Mouse (Mus musculus) retina, adult 2 months (tissue): Measurements from ENCODE around the gene Cbl.

ENCODE experiments used
- DNase-seq: peaks from one replicate; pipeline ENCODE4 v3.0.0-alpha.2; 2012; ENCODE audit warnings: low read depth, low spot score

Gene Cbl

DNA sequence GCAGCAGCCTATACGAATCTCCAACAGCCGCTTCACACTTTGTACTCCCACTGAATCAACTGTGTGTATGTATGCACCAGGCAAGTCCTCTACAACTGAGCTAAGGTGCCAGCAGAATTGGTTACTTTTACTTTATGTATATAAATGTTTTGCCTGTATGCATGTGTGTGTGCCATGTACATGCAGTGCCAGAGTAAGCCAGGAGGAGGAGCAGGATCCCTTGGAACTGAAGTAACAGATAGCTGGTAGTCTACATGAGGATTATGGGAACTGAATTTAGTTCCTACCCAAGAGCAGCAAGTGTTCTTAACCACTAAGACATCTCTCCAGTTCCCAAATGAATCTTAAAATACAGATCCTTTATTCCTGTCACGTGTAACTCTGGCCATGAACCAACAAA, 51.6 kb downstream of the Cbl start:
- DNase-seq, result no peak

- no peak for DNase-seq
Observed at GRCm38 (mm10) chr9:44181537-44181936, 52.3 kb downstream of the Cbl start.

- DNase-seq, result no peak
Observed at GRCm38 (mm10) chr9:44178811-44179210, 55.0 kb downstream of the Cbl start.

DNA sequence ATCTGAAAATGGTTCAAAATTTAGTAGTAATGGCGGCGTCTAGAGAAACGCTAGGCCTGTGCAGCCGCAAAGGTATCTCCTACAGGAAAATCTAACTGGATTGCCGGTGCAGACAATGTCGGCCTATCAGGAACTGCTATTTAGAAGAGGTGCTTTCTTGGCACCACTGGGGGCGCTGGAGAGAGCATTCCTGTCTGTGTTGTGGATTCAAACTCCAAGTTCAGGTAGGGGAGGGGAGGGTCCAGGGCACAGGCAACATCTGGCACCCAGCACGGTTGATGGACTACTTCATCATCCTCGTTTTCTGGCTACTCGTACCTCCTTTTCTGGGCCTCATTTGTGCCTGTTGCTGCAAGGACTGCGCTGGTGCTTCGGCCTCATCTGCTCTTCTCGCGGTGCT, 55.5 kb downstream of the Cbl start:
- DNase-seq, result no peak

DNA sequence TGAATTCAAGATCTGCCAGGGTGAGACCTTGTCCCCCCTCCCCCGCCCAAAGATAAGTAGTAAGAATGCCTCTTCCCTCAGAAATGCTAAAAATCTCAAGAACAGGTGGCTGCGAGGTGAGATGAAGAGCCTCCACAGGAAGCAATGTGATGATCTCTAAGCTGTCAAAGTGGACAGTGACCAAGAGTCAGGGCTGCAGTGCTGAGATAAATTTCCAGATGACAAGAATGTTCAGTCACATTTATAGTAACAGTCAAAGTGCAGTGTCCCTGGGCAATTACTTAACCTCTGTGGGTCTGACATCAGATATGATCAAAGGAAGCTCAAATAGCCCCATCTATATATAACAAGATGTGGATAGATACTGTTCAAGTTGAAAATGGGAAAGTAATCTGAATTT, 56.4 kb downstream of the Cbl start:
- DNase-seq, result no peak

DNA sequence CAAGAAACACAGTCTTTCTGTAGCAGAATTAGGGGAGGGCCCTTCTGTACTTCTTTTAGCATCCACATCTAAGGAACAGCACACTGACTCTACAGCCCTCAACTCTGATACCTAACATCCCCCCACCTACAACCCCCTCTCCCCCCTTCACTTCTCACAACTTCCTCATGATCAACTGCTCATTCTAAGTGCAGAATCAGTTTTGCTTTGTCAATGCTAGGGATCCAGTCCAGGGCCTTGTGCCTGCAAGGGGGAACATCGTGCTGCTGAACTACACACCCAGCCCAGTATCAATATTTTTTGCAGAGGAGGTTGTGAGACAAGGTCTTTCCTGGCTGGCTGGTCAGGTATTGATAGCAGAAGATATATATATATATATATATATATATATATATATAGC, 57.9 kb downstream of the Cbl start:
- DNase-seq, result no peak

GRCm38 (mm10) chr9:44175556-44175955, 58.3 kb downstream of the Cbl start:
- no peak for DNase-seq

DNA sequence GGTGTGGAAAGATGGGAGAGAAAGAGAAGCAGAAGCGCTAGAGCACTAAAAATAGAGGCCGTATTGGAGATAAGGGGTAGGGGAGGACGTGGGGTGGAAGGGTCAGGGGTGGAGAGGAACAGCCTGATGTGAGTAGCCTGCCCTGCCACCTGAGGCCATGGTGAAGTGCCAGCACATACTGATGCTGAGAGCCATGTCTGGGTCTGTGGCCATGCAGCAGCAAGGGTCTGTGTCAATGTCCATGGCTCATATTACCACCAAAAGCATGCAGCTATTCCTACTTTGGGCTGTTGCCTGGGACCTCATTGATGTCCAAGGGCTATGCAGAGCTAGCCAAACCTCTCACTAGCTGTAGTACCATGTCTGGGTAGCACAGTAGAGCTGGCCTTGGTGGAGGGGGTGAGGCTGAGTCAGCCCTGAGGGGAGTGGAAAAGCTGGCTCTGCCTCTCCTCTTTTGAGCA, 63.1 kb downstream of the Cbl start:
- no peak for DNase-seq

DNA sequence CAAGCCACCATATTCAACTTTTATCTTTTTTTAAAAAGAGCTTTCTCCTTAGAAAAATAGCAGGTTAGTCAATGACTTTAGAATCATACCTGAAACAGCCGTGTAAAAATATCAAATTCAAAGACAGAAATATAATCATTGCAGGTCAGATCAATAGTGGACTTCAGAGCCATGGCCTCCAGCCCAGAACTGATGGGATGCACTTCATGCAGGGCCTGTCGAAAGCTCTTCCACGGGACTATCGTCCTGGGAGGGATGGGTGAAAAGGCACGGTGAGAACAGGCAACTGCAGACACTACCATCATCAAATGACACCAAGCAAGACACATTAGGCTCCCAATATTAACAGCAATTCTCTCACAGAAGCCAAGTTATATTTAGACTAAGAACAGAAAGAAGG, 64.9 kb downstream of the Cbl start:
- no peak for DNase-seq

GRCm38 (mm10) chr9:44159886-44160285, 74.0 kb downstream of the Cbl start:
- DNase-seq, result no peak

DNA sequence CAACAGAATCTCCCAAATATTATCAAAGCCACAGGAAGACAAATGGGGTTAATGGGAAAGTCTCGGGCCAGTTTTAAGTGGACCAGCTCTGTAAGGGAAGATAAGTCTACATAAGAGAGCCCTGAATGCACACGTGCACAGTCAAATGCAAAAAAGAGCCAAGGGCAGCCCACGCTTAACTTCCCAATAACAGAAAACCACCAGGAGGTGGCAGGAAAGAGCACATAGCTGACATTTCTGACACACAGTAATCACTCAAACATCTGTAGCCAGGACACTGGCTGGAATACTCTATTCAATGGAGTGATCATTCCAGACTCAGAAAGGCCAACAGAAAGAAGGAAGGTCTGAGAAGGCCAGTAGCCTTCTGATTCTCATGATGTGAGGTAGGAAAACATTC, 86.6 kb downstream of the Cbl start:
- DNase-seq, result no peak

GRCm38 (mm10) chr9:44144718-44145060, 89.2 kb downstream of the Cbl start:
- DNase-seq, result no peak

- no peak for DNase-seq
Observed at GRCm38 (mm10) chr9:44144023-44144717, 89.7 kb downstream of the Cbl start.

GRCm38 (mm10) chr9:44143421-44143820, 90.4 kb downstream of the Cbl start:
- DNase-seq, result no peak

DNA sequence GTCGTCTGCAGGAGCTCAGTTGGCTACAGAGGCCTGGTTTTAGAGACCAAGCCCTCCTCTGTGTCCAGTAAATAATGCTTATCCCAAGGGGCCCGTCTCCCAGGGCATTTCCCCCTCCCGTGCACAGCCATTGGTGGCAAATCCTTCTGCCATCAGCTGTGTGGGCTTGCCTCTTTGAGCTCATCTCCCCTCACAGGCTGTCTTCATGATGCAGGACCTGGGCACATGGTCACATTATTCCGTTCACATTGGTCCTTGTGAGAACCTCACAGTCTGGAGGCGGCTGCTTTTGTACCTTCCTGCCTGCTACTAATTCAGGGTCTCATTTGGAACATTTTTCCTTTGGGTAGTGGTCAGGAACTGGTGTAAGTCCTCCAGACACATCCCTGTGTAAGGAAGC, 91.9 kb downstream of the Cbl start:
- no peak for DNase-seq

DNA sequence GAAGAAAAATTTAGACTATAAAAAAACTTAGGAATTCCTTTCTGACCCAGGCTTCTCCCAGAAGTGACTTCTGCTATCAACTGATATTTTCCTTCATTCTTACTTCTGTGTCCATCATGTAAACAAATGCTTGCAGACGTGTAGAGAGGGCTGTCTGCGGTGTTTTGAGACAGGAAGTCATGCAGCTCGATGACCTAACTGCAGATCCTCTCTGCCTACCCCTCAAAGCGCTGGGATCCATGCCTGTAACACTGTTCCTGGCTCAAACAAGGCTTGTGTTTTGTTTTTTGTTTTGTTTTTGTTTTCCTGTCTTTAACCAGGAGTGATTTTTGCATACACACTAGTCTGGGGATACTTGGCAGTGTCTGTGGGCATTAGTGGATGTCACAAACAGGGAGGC, 96.0 kb downstream of the Cbl start:
- DNase-seq, result no peak

GRCm38 (mm10) chr9:44135731-44136411, 98.0 kb downstream of the Cbl start:
- DNase-seq, result no peak

DNA sequence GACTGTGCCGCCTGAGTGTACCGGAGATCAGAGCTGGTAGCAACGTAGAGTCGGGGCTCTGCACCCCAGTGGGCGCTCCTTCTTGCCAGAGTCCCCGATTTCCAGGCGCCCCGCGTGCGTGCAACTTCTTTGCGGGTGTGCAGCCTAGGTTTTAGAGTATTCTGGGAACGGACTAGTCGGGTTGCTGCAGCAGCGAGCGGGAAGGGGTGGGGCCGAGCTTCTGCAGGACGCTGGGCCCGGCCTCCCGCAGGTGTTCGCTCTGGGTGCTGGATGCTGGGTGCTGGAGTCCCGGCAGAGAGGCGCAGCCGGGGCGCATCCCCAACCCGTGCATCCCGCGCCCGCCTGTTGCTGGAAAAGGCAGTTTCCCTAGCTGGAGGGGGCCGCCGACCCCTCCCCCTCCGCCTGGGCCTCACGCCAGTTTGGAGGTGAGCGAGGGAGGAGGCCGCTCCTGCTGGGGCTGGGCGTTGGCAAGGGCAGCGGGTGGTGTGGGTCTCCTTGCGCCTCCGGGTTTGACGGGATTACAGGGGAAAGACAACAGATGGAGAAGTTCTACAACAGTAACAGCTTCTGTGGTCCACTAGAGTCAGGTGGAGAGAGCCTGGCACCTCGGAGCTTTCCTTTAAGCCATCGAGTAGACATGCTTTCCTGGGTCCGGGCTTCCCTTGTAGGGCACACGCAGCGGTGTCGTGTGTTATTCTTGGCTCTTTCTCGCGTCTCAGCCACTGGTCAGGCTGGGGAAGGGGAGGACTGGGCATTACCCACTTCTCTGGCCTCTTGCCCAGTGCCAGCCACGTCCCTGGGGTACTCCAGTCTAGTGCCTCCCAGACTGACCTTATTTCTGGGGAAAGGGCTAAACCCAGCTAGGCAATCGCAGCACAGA, 98.8 kb downstream of the Cbl start:
- DNase-seq, result no peak

GRCm38 (mm10) chr9:44134101-44134850, 99.6 kb downstream of the Cbl start, which contains the start of gene Mcam:
TSS of gene Mcam (plus strand) at chr9:44134469.
- no peak for DNase-seq

DNA sequence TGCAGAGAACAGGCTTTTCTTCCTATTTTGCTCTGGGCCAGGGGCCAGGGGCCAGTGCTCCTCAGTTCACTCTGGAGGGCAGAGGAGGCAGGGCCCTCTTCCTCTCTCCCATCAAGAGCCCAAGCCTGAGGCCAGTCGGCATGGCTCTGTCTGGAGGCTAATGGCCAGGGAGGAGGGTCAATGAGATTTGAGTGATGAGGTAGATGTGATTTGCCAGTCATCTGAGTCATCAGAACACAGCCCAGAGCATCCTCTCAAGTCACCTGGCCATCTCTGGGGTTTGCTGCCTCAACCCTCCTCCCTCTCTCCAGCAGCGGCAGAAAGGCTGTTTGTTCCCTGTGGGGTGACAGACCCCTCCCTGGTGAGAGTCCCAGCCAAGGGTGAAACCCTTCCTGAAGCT, 100.6 kb downstream of the Cbl start:
- DNase-seq, result no peak

DNA sequence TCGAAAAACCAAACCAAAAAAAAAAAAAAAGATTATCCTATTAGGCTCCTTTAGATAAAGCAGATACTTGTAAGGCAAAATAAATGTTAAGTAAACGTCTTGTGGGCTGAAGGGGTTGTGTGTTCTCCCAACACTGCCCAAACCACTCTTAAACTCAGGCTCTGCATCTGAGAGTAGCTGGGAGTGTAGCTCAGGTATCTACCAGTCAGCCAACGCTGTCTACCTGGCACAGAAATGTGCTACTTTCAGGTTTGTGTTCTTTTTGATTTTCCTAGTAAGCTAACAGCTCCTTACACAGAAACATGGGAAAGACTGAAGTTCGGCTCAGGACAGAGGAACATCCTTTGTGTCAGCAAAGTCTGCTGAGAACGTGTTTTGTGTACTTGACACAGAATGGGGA, 101.6 kb downstream of the Cbl start:
- no peak for DNase-seq

DNA sequence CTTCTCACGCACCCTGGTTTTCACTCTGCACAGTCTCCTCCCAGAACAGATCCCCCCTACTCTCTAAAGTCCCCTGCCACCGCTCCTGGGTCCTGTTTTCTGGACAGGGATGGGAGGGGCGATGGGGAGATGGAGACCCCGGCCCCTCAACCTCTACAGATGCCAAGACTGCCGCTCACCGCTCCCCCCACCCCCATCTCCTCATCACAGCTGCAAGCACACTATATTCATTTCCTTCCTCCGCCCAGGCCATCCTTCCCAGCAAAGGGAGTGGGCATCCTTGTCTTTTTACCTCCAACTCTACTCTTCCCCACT, 102.6 kb downstream of the Cbl start:
- DNase-seq, result no peak
